In the genomic region with DNA sequence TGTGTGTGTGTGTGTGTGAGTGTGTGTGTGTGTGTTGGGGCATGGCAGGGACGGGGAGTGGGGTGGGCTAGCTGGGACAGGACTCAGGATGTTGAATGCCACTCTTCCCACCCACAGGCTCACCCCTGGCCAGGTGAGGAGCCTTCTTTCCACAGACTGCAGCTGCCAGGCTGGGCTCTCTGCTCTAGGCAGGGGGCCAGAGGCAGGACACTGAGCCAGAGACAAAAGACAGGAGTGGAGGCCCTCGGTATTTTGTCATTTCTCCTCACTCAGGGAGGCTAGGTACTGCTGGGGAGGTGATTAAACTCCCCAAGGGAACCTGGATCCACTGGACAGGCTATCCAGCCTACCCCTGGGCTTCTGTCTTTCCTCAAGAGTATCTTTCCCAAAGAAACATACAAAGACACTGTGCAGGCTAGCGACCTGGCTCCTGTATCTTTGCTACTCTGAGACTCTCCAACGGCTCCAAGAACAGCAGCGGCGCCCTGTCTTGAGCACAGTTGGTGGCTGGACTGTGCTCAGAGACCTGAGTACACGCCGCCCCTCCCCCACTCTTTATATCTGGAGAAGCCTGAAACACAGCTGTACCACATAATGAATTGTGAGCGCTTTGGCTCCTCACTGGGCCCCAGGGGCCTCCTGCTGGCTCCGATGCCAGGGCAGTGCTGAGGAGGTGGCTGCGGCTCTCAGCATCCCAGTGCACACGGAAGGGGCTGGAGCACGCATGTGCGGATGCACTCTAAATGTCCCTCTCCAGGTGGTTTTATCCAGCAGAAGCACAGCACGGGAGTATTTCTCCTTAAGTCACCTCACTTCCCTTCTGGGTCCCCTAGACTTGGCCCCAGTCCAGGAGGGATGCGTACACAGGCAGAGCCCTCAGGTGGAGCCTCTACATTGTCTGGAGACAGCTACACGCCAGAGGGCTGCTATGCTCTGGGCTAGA, we compare ENCODE assay signal across 9 mouse cellular contexts. TPM values are rescaled to one million over a fixed set of nuclear protein-coding genes. Genes with fewer than 3 reads are reported as not detected.
DNase-seq lines count a peak whose midpoint lies in the region; ATAC-seq lines count a peak whose summit lies in the region.
"Had no signal": no experiment of that assay in that cellular context is flagged by ENCODE, and none has a peak within 500 bp of the region (broad histone marks: within the 10 kb centered on the region; RNA-seq: fewer than 3 reads in every experiment).

No protein-coding gene starts in this region.

- H3K9me3 ChIP-seq in forebrain, embryonic 12.5 days = no peaks in the 10 kb centered on the region
- H3K9me3 ChIP-seq in hindbrain, embryonic 12.5 days (replicated peaks) = no peaks in the 10 kb centered on the region
- H3K9me3 ChIP-seq: liver, embryonic 13.5 days had no signal

- 0 out of 2 replicates have a peak, but pooled peaks cover 4% of the 10 kb centered on the region for H3K27me3 ChIP-seq in forebrain, embryonic 12.5 days
- 0 out of 2 replicates have a peak, but pooled peaks cover 4% of the 10 kb centered on the region for H3K27me3 ChIP-seq in hindbrain, embryonic 12.5 days

- H3K4me2 ChIP-seq in forebrain, embryonic 12.5 days = peak overlapping the region; percentile 19
- peak overlapping the region; percentile 29 for H3K4me2 ChIP-seq in hindbrain, embryonic 12.5 days (replicated peaks)
- H3K4me2 ChIP-seq: liver, embryonic 13.5 days had no signal

- WGBS in forebrain, embryonic 12.5 days = 24% methylated on average over 17 of the region's 17 CpGs
- 29% methylated on average over 17 of the region's 17 CpGs for WGBS in hindbrain, embryonic 12.5 days

- H3K9ac ChIP-seq in forebrain, embryonic 12.5 days = no peak overlapping the region
- H3K9ac ChIP-seq in hindbrain, embryonic 12.5 days = peak overlapping the region; percentile 36; the same call in 1 of the 2 replicates
- H3K9ac ChIP-seq: liver, embryonic 13.5 days had no signal

- DNase-seq in adrenal gland, postnatal 10 days = peak; percentile 69
- no peak for DNase-seq in adrenal gland, postnatal 4 days (ENCODE audit: low spot score in 2 of 2)
- DNase-seq in lung, postnatal 14 days = peak; percentile 55
- DNase-seq in T-cell, adult 2 months (ENCODE audit: low spot score) = no peak
- no peak for DNase-seq in thymus, postnatal 4 days
- DNase-seq: liver, embryonic 13.5 days had no signal

- peaks cover 41% of the 10 kb centered on the region for H3K4me1 ChIP-seq in forebrain, embryonic 12.5 days
- H3K4me1 ChIP-seq in hindbrain, embryonic 12.5 days = peaks cover 41% of the 10 kb centered on the region

- no peaks in the 10 kb centered on the region for H3K36me3 ChIP-seq in forebrain, embryonic 12.5 days (replicated peaks)
- no peaks in the 10 kb centered on the region for H3K36me3 ChIP-seq in hindbrain, embryonic 12.5 days
- H3K36me3 ChIP-seq: liver, embryonic 13.5 days had no signal

- peak; percentile 67 for ATAC-seq in forebrain, embryonic 12.5 days (ENCODE audit: low FRiP score)
- peak; percentile 56 for ATAC-seq in hindbrain, embryonic 12.5 days (ENCODE audit: low FRiP score)
- ATAC-seq in frontal cortex, adult (ENCODE audit: low TSS enrichment) = no peak

- H3K4me3 ChIP-seq in forebrain, embryonic 12.5 days (replicated peaks) = no peak overlapping the region
- no peak overlapping the region for H3K4me3 ChIP-seq in hindbrain, embryonic 12.5 days
- H3K4me3 ChIP-seq: liver, embryonic 13.5 days had no signal

- H3K27ac ChIP-seq in forebrain, embryonic 12.5 days = peak overlapping the region; percentile 80
- peak overlapping the region; percentile 86 for H3K27ac ChIP-seq in hindbrain, embryonic 12.5 days
- H3K27ac ChIP-seq: liver, embryonic 13.5 days had no signal

RNA-seq across cellular contexts. Expression of gene Fam92b, which starts 7.9 kb away (rescaled TPM):
- 1 to 10 TPM in 1 of 2 experiments, under 1 TPM in 1; 0.90 to 1.4 TPM for total RNA-seq in adrenal gland, postnatal 10 days (2021)
- 1 to 10 TPM; 1.6 to 2.3 TPM for total RNA-seq in adrenal gland, postnatal 4 days (2021)
- polyA plus RNA-seq in forebrain, embryonic 12.5 days (2016; fragmentation: Nextera tagmentation; extraction: Ambion mirVana) = 2.5 and 3.2 TPM in 2 replicates
- 1.6 and 3.0 TPM in 2 replicates for polyA plus RNA-seq in hindbrain, embryonic 12.5 days (2016; fragmentation: Nextera tagmentation; extraction: Ambion mirVana)
- polyA plus RNA-seq: liver, embryonic 13.5 days had no signal

RNA-seq across cellular contexts. Expression of gene Gse1, which starts 43.1 kb away (rescaled TPM):
- total RNA-seq in adrenal gland, postnatal 10 days (2021) = 10 to 100 TPM; 27.2 to 42.9 TPM
- 10 to 100 TPM; 58.1 to 60.7 TPM for total RNA-seq in adrenal gland, postnatal 4 days (2021)
- 20.4 and 27.0 TPM in 2 replicates for polyA plus RNA-seq in forebrain, embryonic 12.5 days (2016; fragmentation: Nextera tagmentation; extraction: Ambion mirVana)
- polyA plus RNA-seq in hindbrain, embryonic 12.5 days (2016; fragmentation: Nextera tagmentation; extraction: Ambion mirVana) = 22.4 and 24.0 TPM in 2 replicates

Comparison
In these comparisons a context has a peak if more than half of its experiments do, and no peak if none do; other contexts are left out.
1. DNase-seq: peak in adrenal gland, postnatal 10 days (single experiment) and lung, postnatal 14 days (single experiment); none in adrenal gland, postnatal 4 days (0 of 2), T-cell, adult 2 months (single experiment) and thymus, postnatal 4 days (single experiment).